Mouse (Mus musculus): ENCODE data around the gene Sowaha. TPM values are rescaled to one million over a fixed set of nuclear protein-coding genes. Genes with fewer than 3 reads are reported as not detected.

The Sowaha gene
- polyA plus RNA-seq, 1 experiment from 2014 or later: 1.9 TPM

GRCm38 (mm10) chr11:53483159-53483891, 3.3 kb upstream of the Sowaha start:
- H3K27me3 ChIP-seq: peaks cover 29% of the 10 kb centered on the region
- peaks cover 22% of the 10 kb centered on the region for H3K4me1 ChIP-seq
- H3K9me3 ChIP-seq: no peaks in the 10 kb centered on the region
- ATAC-seq (replicated peaks): no peak
- H3K4me2 ChIP-seq (replicated peaks): no peak overlapping the region
- H3K4me3 ChIP-seq: no peak overlapping the region
- H3K27ac ChIP-seq (replicated peaks): no peak overlapping the region
- H3K36me3 ChIP-seq: no peaks in the 10 kb centered on the region
- WGBS: 82% methylated on average over 9 of the region's 9 CpGs
- no peak overlapping the region for H3K9ac ChIP-seq (replicated peaks)

- H3K36me3 ChIP-seq: no peaks in the 10 kb centered on the region
- H3K4me1 ChIP-seq: peaks cover 19% of the 10 kb centered on the region
- no peak for ATAC-seq (replicated peaks)
- no peak overlapping the region for H3K9ac ChIP-seq (replicated peaks)
- 72% methylated on average over 4 of the region's 4 CpGs for WGBS
- no peak overlapping the region for H3K4me3 ChIP-seq
- H3K4me2 ChIP-seq (replicated peaks): no peak overlapping the region
- H3K27me3 ChIP-seq: peaks cover 39% of the 10 kb centered on the region
- no peak overlapping the region for H3K27ac ChIP-seq (replicated peaks)
- no peaks in the 10 kb centered on the region for H3K9me3 ChIP-seq
These were observed 1.1 kb upstream of the Sowaha start for GRCm38 (mm10) chr11:53481088-53481730.

- H3K9me3 ChIP-seq: no peaks in the 10 kb centered on the region
- H3K4me3 ChIP-seq: peak overlapping the region; percentile 50
- no peak overlapping the region for H3K27ac ChIP-seq (replicated peaks)
- H3K4me2 ChIP-seq (replicated peaks): peak overlapping the region; percentile 82
- ATAC-seq (replicated peaks): peak; percentile 51
- WGBS: 1% methylated on average over 62 of the region's 62 CpGs
- H3K27me3 ChIP-seq: peaks cover 45% of the 10 kb centered on the region
- H3K9ac ChIP-seq (replicated peaks): peak overlapping the region; percentile 57
- H3K36me3 ChIP-seq: no peaks in the 10 kb centered on the region
- H3K4me1 ChIP-seq: peaks cover 38% of the 10 kb centered on the region
These were observed 797 bp downstream of the Sowaha start for GRCm38 (mm10) chr11:53479171-53479782.

- Histone ChIP-seq H3K27me3 (peaks cover 45% of the 10 kb centered on the region), H3K4me2 (replicated peaks) (peak overlapping the region; percentile 82), H3K4me3 (peak overlapping the region; percentile 50), H3K9me3 (no peaks in the 10 kb centered on the region), H3K4me1 (peaks cover 38% of the 10 kb centered on the region), H3K36me3 (no peaks in the 10 kb centered on the region), H3K27ac (replicated peaks) (no peak overlapping the region), H3K9ac (replicated peaks) (peak overlapping the region; percentile 57)
- 4% methylated on average over 71 of the region's 79 CpGs for WGBS
- peak; percentile 41; the same call in 1 of the 2 replicates for ATAC-seq (replicated peaks)
These were observed 1.5 kb downstream of the Sowaha start for GRCm38 (mm10) chr11:53478383-53479170.

GRCm38 (mm10) chr11:53477833-53478232, 2.2 kb downstream of the Sowaha start:
- WGBS: 50% methylated on average over 7 of the region's 7 CpGs
- H3K27ac ChIP-seq (replicated peaks): no peak overlapping the region
- H3K9me3 ChIP-seq: no peaks in the 10 kb centered on the region
- no peaks in the 10 kb centered on the region for H3K36me3 ChIP-seq
- H3K4me2 ChIP-seq (replicated peaks): no peak overlapping the region; the same call in 1 of the 2 replicates
- peaks cover 38% of the 10 kb centered on the region for H3K4me1 ChIP-seq
- ATAC-seq (replicated peaks): no peak
- H3K9ac ChIP-seq (replicated peaks): no peak overlapping the region
- H3K4me3 ChIP-seq: no peak overlapping the region
- H3K27me3 ChIP-seq: peaks cover 45% of the 10 kb centered on the region

GRCm38 (mm10) chr11:53475620-53476019, 4.5 kb downstream of the Sowaha start:
- H3K4me3 ChIP-seq: peak overlapping the region; percentile 19
- peaks cover 42% of the 10 kb centered on the region for H3K4me1 ChIP-seq
- H3K9me3 ChIP-seq: no peaks in the 10 kb centered on the region
- no peaks in the 10 kb centered on the region for H3K36me3 ChIP-seq
- peak overlapping the region; percentile 25; the same call in 1 of the 2 replicates for H3K9ac ChIP-seq (replicated peaks)
- H3K4me2 ChIP-seq (replicated peaks): peak overlapping the region; percentile 40
- H3K27me3 ChIP-seq: peaks cover 42% of the 10 kb centered on the region
- WGBS: 15% methylated on average over 8 of the region's 8 CpGs
- 0 out of 2 replicates have a peak, but pooled peaks have one; percentile 24 for ATAC-seq (replicated peaks)
- peak overlapping the region; percentile 87 for H3K27ac ChIP-seq (replicated peaks)

- WGBS: 78% methylated on average over 3 of the region's 3 CpGs
- ATAC-seq (replicated peaks): no peak
These were observed 7.4 kb downstream of the Sowaha start for GRCm38 (mm10) chr11:53472709-53473108.

GRCm38 (mm10) chr11:53469968-53470695, 9.9 kb downstream of the Sowaha start, which contains the start of gene Gm9837:
Gene Gm9837 (minus strand): TSS chr11:53470479.
- H3K36me3 ChIP-seq: no peaks in the 10 kb centered on the region
- no peaks in the 10 kb centered on the region for H3K9me3 ChIP-seq
- H3K4me3 ChIP-seq: peak within 1 kb of the TSS; percentile 23
- peak; percentile 89 for ATAC-seq (replicated peaks)
- peak within 1 kb of the TSS; percentile 21; the same call in 1 of the 2 replicates for H3K9ac ChIP-seq (replicated peaks)
- H3K4me2 ChIP-seq (replicated peaks): peak within 1 kb of the TSS; percentile 43
- peaks cover 30% of the 10 kb centered on the region for H3K4me1 ChIP-seq
- WGBS: under 1% methylated on average over 29 of the region's 29 CpGs
- H3K27ac ChIP-seq (replicated peaks): peak within 1 kb of the TSS; percentile 63
- H3K27me3 ChIP-seq: peaks cover 18% of the 10 kb centered on the region; the same call in 1 of the 2 replicates

More at GRCm38 (mm10) chr11:53472709-53473108, 7.4 kb downstream of the Sowaha start:
- H3K36me3 ChIP-seq: no peaks in the 10 kb centered on the region
- no peak overlapping the region for H3K4me3 ChIP-seq
- H3K4me1 ChIP-seq: peaks cover 35% of the 10 kb centered on the region
- H3K9ac ChIP-seq (replicated peaks): no peak overlapping the region
- peaks cover 14% of the 10 kb centered on the region; the same call in 1 of the 2 replicates for H3K27me3 ChIP-seq
- no peaks in the 10 kb centered on the region for H3K9me3 ChIP-seq
- no peak overlapping the region for H3K27ac ChIP-seq (replicated peaks)
- H3K4me2 ChIP-seq (replicated peaks): no peak overlapping the region

GRCm38 (mm10) chr11:53469294-53469967, 10.6 kb downstream of the Sowaha start:
- no peaks in the 10 kb centered on the region for H3K9me3 ChIP-seq
- no peak overlapping the region for H3K9ac ChIP-seq (replicated peaks)
- peak overlapping the region; percentile 23 for H3K4me3 ChIP-seq
- peak overlapping the region; percentile 43 for H3K4me2 ChIP-seq (replicated peaks)
- peaks cover 23% of the 10 kb centered on the region for H3K4me1 ChIP-seq
- no peak overlapping the region for H3K27ac ChIP-seq (replicated peaks)
- 23% methylated on average over 16 of the region's 16 CpGs for WGBS
- peaks cover 20% of the 10 kb centered on the region for H3K27me3 ChIP-seq
- no peak for ATAC-seq (replicated peaks)
- no peaks in the 10 kb centered on the region for H3K36me3 ChIP-seq

GRCm38 (mm10) chr11:53466231-53466971, 13.7 kb downstream of the Sowaha start:
- H3K27ac ChIP-seq (replicated peaks): no peak overlapping the region
- 7% methylated on average over 40 of the region's 40 CpGs for WGBS

More at GRCm38 (mm10) chr11:53466231-53466971, 13.7 kb downstream of the Sowaha start:
- Histone ChIP-seq H3K36me3 (no peaks in the 10 kb centered on the region), H3K4me3 (peak overlapping the region; percentile 37), H3K4me2 (replicated peaks) (peak overlapping the region; percentile 47), H3K4me1 (peaks cover 32% of the 10 kb centered on the region), H3K27me3 (peaks cover 49% of the 10 kb centered on the region), H3K9me3 (no peaks in the 10 kb centered on the region), H3K9ac (replicated peaks) (peak overlapping the region; percentile 35)
- peak; percentile 39 for ATAC-seq (replicated peaks)

Measured in forebrain, embryonic 15.5 days (tissue).